Mouse (Mus musculus) cortical plate, adult 2 months (tissue): ENCODE measurements around the gene Ascc3.

Experiments used
- CTCF ChIP-seq: fragments of 200-500 bp; IDR thresholded peaks from 2 replicates; pipeline ENCODE4 v1.5.1; 2011; ENCODE audit warnings: mild to moderate bottlenecking, control low read depth, low read length; ENCODE audit not compliant: insufficient read depth; ENCODE audit errors: extremely low read depth
- POLR2A ChIP-seq: fragments of 200-500 bp; IDR thresholded peaks from 2 replicates; pipeline ENCODE4 v1.6.1; 2011; ENCODE audit warnings: mild to moderate bottlenecking, low read length, control low read depth; ENCODE audit not compliant: insufficient read depth; ENCODE audit errors: extremely low read depth

- TF ChIP-seq POLR2A, result no peak
- no peak for TF ChIP-seq CTCF
These were observed 289.9 kb downstream of the Ascc3 start for GRCm38 (mm10) chr10:50882366-50882765.
